Mouse (Mus musculus): Measurements from ENCODE around the gene Mtf2. TPM values are rescaled to one million over a fixed set of nuclear protein-coding genes. Genes with fewer than 3 reads are reported as not detected.

The Mtf2 gene
- total RNA-seq (2023), result 10 to 100 TPM; 33.1 to 36.8 TPM

DNA sequence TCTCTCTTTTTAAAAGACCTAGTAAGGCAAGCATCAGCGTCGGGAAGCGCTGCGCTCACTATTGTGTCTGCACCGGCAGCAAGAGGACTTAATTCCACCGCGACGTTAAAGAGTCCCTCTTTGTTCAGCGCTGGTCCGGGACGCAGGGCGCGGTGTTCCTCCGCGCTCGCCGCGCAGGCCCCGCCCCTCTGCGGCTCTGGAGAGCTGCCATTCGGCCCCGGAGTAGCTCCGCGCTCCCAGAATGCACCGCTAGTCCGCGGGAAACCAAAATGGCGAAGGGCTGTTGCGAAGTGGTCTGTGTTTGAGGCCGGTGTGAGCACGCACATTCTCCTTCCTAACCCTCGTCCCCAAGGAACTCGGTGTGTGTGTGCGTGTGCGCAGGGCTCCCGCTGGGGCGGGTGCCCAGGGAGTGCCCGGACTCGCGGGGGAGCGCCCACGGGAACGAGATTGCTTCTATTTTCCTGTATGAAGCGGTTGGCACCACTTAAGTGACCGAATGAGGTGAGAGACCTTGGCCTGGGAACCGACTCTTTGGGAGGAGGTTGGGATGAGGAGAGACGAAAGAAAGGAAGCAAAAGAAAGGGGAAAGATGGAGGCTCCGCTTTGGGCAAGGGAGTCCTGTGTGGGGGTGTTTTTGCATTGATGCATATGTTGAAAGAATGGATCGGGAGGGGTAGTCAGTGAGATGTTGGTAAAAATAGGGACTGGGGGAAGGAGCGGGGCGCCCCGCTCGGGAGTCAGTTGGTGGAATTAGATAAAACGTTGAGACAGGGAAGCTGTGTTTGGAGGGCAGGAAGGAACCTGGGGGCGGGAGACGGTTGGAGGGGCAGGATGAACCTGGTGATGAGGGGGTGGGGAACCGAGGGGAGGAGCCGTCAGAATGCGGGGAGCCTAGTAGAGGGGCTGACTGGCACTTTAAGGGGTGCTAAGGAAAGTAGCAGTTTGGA is at the start of gene Mtf2:
Gene Mtf2 (plus strand): TSS at position 210 of the 947 bp plus-strand sequence.

GRCm38 (mm10) chr5:108132441-108133243 is 67.2 kb downstream of the Mtf2 start, which contains the start of the genes Tmed5 and Ccdc18:
Gene Tmed5 (minus strand): TSS chr5:108132620.
Gene Ccdc18 (plus strand): TSS chr5:108132875.

Other genes with a start within 250 kb of the Mtf2 start
- not detected for gene Ube2d2b, start 235.6 kb upstream of the Mtf2 start, total RNA-seq (2023)
- 10 to 100 TPM; 56.7 to 63.1 TPM for gene Evi5, start 190.6 kb upstream of the Mtf2 start, total RNA-seq (2023)
- gene Rpl5, start 165.2 kb upstream of the Mtf2 start, total RNA-seq (2023), result 10 to 100 TPM; 52.9 to 63.1 TPM
- 10 to 100 TPM; 59.1 to 66.3 TPM for gene Fam69a, start 78.6 kb upstream of the Mtf2 start, total RNA-seq (2023)
- 100 to 1,000 TPM; 105 to 116 TPM for gene Tmed5, start 66.9 kb downstream of the Mtf2 start, total RNA-seq (2023)
- gene Ccdc18, start 67.2 kb downstream of the Mtf2 start, total RNA-seq (2023), result under 1 TPM; 0.39 to 0.86 TPM
- 10 to 100 TPM; 65.6 to 72.5 TPM for gene Dr1, start 203.2 kb downstream of the Mtf2 start, total RNA-seq (2023)
- 1 to 10 TPM; 2.3 to 2.9 TPM for gene Pigg, start 246.9 kb downstream of the Mtf2 start, total RNA-seq (2023)